Mouse (Mus musculus): ENCODE measurements around the gene Rtkn. TPM values are rescaled to one million over a fixed set of nuclear protein-coding genes. Genes with fewer than 3 reads are reported as not detected.
"Not testable (repeated sequence)": the region's sequence is repeated elsewhere in the genome, so short reads cannot be mapped to it uniquely, and the experiment has no call there.

The Rtkn gene
- polyA plus RNA-seq, 1 experiment from 2014 or later, result 21.1 TPM

DNA sequence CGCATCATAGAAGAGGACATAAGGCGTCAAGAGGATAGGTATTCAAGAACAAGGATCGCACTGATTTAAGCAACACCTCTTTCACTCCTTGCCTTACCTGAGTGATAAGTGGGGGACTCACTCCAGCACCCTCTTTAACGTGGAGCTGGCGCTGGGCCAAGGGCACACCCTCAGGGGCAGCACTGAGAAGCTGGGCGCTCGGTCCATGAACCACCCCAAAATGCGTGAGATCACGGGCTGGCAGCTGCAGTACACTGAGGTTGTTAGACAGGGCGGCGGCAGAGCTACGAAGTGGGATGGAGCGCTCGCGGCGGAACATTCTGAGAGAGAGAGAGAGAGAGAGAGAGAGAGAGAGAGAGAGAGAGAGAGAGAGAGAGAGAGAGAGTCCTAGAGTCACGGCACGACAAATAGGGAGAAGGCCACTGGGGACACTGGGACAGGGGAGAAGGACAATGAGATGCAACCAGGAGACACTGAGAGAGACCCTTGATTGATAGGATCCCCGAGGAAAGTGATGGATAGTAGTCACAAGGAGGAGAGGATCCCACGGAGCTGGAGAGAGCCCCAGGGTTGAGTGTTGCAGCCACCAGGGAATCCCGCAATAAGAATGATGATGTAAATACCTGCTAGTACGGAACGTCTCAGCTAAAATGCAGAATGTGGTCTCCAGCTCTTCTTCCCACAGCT, 20.4 kb downstream of the Rtkn start:
- peak overlapping the region; percentile 47 for H3K4me3 ChIP-seq (ENCODE audit: low read depth, low read length)
- H3K36me3 ChIP-seq (ENCODE audit: control insufficient read depth, insufficient read depth), result peaks cover 19% of the 10 kb centered on the region
- WGBS, result 9% methylated on average over 23 of the region's 23 CpGs
- peak overlapping the region; percentile 88 for H3K4me2 ChIP-seq (replicated peaks; ENCODE audit: low read depth)
- no peak for ATAC-seq
- no peak for TF ChIP-seq CTCF (IDR thresholded peaks at IDR 0.05; ENCODE audit: low read depth)
- H3K27me3 ChIP-seq (replicated peaks; ENCODE audit: control insufficient read depth, insufficient read depth, low read length), result 0 out of 2 replicates have a peak, but pooled peaks cover under 1% of the 10 kb centered on the region
- no peak overlapping the region for H3K9ac ChIP-seq (ENCODE audit: low read depth, low read length)
- peaks cover 6% of the 10 kb centered on the region for H3K4me1 ChIP-seq (replicated peaks; ENCODE audit: control insufficient read depth, insufficient read depth, low read length)
- no peaks in the 10 kb centered on the region for H3K9me3 ChIP-seq (ENCODE audit: control insufficient read depth)
- no peak overlapping the region for H3K27ac ChIP-seq (ENCODE audit: low read depth, low read length)

DNA sequence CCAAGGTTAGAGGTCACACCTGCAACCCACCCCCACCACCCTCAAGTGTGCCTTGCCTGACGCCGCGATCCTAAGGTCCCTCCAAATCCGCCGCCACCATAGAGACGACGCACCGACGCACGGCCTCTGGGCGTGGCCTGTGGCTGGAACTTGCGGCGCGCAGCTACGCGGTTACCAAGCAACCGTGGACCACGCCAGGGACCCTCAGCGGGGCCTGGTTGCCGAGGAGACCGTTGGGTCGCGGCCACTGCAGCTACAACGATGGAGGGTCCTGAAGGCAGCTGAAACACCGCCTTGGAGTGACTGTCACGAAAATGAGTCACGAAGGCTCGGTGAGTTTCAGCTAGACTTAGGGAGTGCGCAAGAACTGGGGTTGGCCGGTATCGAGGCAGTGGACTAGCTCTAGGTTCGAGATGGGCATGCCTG, 21.0 kb downstream of the Rtkn start, which contains the start of the genes Wdr54 and 1700003E16Rik:
TSS of gene Wdr54 (minus strand) at position 139 of the 426 bp plus-strand sequence.
TSS of gene 1700003E16Rik (plus strand) at position 146 of the 426 bp plus-strand sequence.
- WGBS, result under 1% methylated on average over 32 of the region's 32 CpGs
- H3K36me3 ChIP-seq (ENCODE audit: control insufficient read depth, insufficient read depth), result peaks cover 13% of the 10 kb centered on the region
- ATAC-seq, result 0 out of 2 replicates have a peak, but pooled peaks have one; percentile 25

DNA sequence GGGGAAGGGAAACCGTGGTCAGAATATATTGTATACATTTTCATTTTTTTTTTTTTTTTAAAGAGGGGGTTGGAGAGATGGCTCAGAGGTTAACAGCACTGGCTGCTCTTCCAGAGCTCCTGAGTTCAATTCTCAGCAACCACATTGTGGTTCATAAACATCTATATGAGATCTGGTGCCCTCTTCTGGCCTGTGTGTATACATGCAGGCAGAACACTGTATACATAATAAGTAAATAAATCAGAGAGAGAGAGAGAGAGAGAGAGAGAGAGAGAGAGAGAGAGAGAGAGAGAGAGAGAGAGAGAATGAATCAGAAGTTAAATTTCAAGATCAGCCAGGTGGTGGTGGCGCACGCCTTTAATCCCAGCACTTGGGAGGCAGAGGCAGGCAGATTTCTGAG, 24.2 kb downstream of the Rtkn start:
- not testable (repeated sequence) for H3K27ac ChIP-seq (ENCODE audit: low read depth, low read length); H3K9me3 ChIP-seq (ENCODE audit: control insufficient read depth); H3K36me3 ChIP-seq (ENCODE audit: control insufficient read depth, insufficient read depth); ATAC-seq; H3K9ac ChIP-seq (ENCODE audit: low read depth, low read length); H3K4me2 ChIP-seq (replicated peaks; ENCODE audit: low read depth); H3K4me3 ChIP-seq (ENCODE audit: low read depth, low read length)
- peaks cover 13% of the 10 kb centered on the region; the same call in 1 of the 2 replicates for H3K27me3 ChIP-seq (replicated peaks; ENCODE audit: control insufficient read depth, insufficient read depth, low read length)
- peaks cover 17% of the 10 kb centered on the region for H3K4me1 ChIP-seq (replicated peaks; ENCODE audit: control insufficient read depth, insufficient read depth, low read length)
- peak; percentile 76 for TF ChIP-seq CTCF (IDR thresholded peaks at IDR 0.05; ENCODE audit: low read depth)
- 25% methylated on average over 3 of the region's 3 CpGs for WGBS

More for the DNA sequence above, 21.0 kb downstream of the Rtkn start, which contains the start of the genes Wdr54 and 1700003E16Rik:
- H3K27me3 ChIP-seq (replicated peaks; ENCODE audit: control insufficient read depth, insufficient read depth, low read length), result 0 out of 2 replicates have a peak, but pooled peaks cover 6% of the 10 kb centered on the region
- TF ChIP-seq CTCF (IDR thresholded peaks at IDR 0.05; ENCODE audit: low read depth), result no peak
- peak within 1 kb of the TSS; percentile 47 for H3K4me3 ChIP-seq (ENCODE audit: low read depth, low read length)
- H3K4me2 ChIP-seq (replicated peaks; ENCODE audit: low read depth), result peak within 1 kb of the TSS; percentile 88
- H3K4me1 ChIP-seq (replicated peaks; ENCODE audit: control insufficient read depth, insufficient read depth, low read length), result peaks cover 6% of the 10 kb centered on the region
- no peaks in the 10 kb centered on the region for H3K9me3 ChIP-seq (ENCODE audit: control insufficient read depth)
- H3K9ac ChIP-seq (ENCODE audit: low read depth, low read length), result no peak within 1 kb of the TSS
- H3K27ac ChIP-seq (ENCODE audit: low read depth, low read length), result no peak within 1 kb of the TSS

DNA sequence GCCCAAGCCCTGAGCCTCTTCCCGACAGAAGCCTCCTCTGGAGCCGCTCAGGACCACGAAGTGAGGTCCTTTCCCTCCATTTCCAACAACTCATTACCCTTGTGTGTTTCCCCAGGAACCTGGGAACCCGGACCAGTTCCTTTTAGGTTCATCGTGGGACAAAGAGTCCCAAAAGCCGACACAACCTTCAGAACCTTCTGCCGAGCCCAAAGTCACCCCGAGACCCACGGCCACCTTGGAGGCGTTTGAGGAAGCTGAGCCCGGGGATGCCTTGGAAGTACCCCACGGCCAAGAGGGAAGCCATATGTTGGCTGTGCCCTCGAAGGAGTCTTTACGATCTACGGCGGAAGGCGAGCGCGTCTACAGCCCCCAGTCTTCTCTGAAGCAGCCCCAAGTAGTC, 26.2 kb downstream of the Rtkn start:
- no peaks in the 10 kb centered on the region for H3K9me3 ChIP-seq (ENCODE audit: control insufficient read depth)
- 0 out of 2 replicates have a peak, but pooled peaks cover 12% of the 10 kb centered on the region for H3K4me1 ChIP-seq (replicated peaks; ENCODE audit: control insufficient read depth, insufficient read depth, low read length)
- H3K27ac ChIP-seq (ENCODE audit: low read depth, low read length), result no peak overlapping the region
- peak overlapping the region; percentile 45; the same call in 1 of the 2 replicates for H3K9ac ChIP-seq (ENCODE audit: low read depth, low read length)
- no peaks in the 10 kb centered on the region for H3K36me3 ChIP-seq (ENCODE audit: control insufficient read depth, insufficient read depth)
- no peak for TF ChIP-seq CTCF (IDR thresholded peaks at IDR 0.05; ENCODE audit: low read depth)
- WGBS, result 22% methylated on average over 19 of the region's 19 CpGs
- peak overlapping the region; percentile 88 for H3K4me2 ChIP-seq (replicated peaks; ENCODE audit: low read depth)
- ATAC-seq, result no peak
- peak overlapping the region; percentile 52 for H3K4me3 ChIP-seq (ENCODE audit: low read depth, low read length)
- H3K27me3 ChIP-seq (replicated peaks; ENCODE audit: control insufficient read depth, insufficient read depth, low read length), result peaks cover 13% of the 10 kb centered on the region; the same call in 1 of the 2 replicates

GRCm38 (mm10) chr6:83161921-83162641, 26.8 kb downstream of the Rtkn start:
- H3K27me3 ChIP-seq (replicated peaks; ENCODE audit: control insufficient read depth, insufficient read depth, low read length), result peaks cover 13% of the 10 kb centered on the region; the same call in 1 of the 2 replicates
- peak overlapping the region; percentile 52 for H3K4me3 ChIP-seq (ENCODE audit: low read depth, low read length)
- under 1% methylated on average over 49 of the region's 49 CpGs for WGBS
- no peaks in the 10 kb centered on the region for H3K36me3 ChIP-seq (ENCODE audit: control insufficient read depth, insufficient read depth)
- H3K4me2 ChIP-seq (replicated peaks; ENCODE audit: low read depth), result peak overlapping the region; percentile 88
- H3K9me3 ChIP-seq (ENCODE audit: control insufficient read depth), result no peaks in the 10 kb centered on the region
- no peak for TF ChIP-seq CTCF (IDR thresholded peaks at IDR 0.05; ENCODE audit: low read depth)
- ATAC-seq, result peak; percentile 37
- H3K4me1 ChIP-seq (replicated peaks; ENCODE audit: control insufficient read depth, insufficient read depth, low read length), result 0 out of 2 replicates have a peak, but pooled peaks cover 12% of the 10 kb centered on the region
- peak overlapping the region; percentile 45 for H3K9ac ChIP-seq (ENCODE audit: low read depth, low read length)
- H3K27ac ChIP-seq (ENCODE audit: low read depth, low read length), result no peak overlapping the region

- under 1% methylated on average over 8 of the region's 8 CpGs for WGBS
- 0 out of 2 replicates have a peak, but pooled peaks cover 12% of the 10 kb centered on the region for H3K4me1 ChIP-seq (replicated peaks; ENCODE audit: control insufficient read depth, insufficient read depth, low read length)
- peak overlapping the region; percentile 88 for H3K4me2 ChIP-seq (replicated peaks; ENCODE audit: low read depth)
- ATAC-seq, result peak; percentile 34
- peaks cover 13% of the 10 kb centered on the region; the same call in 1 of the 2 replicates for H3K27me3 ChIP-seq (replicated peaks; ENCODE audit: control insufficient read depth, insufficient read depth, low read length)
- no peak overlapping the region for H3K27ac ChIP-seq (ENCODE audit: low read depth, low read length)
- no peaks in the 10 kb centered on the region for H3K9me3 ChIP-seq (ENCODE audit: control insufficient read depth)
- peak overlapping the region; percentile 52 for H3K4me3 ChIP-seq (ENCODE audit: low read depth, low read length)
- H3K36me3 ChIP-seq (ENCODE audit: control insufficient read depth, insufficient read depth), result no peaks in the 10 kb centered on the region
- TF ChIP-seq CTCF (IDR thresholded peaks at IDR 0.05; ENCODE audit: low read depth), result peak; percentile 85
- H3K9ac ChIP-seq (ENCODE audit: low read depth, low read length), result peak overlapping the region; percentile 45
These were observed 27.4 kb downstream of the Rtkn start for GRCm38 (mm10) chr6:83162701-83163100.

Measured in intestine, postnatal 0 days (tissue).